Mouse (Mus musculus): ENCODE results near the gene Tm6sf2. TPM values are rescaled to one million over a fixed set of nuclear protein-coding genes. Genes with fewer than 3 reads are reported as not detected.

Tm6sf2 gene
- polyA plus RNA-seq, 1 experiment: 5.1 TPM

GRCm38 (mm10) chr8:70087237-70087636 lies 14.5 kb downstream of the Tm6sf2 start:
- TF ChIP-seq CTCF (IDR thresholded peaks at IDR 0.05; ENCODE audit: borderline replicate concordance, control insufficient read depth, extremely low read depth, insufficient read depth, low read length, poor library complexity): no peak
- DNase-seq: no peak
- WGBS: 12% methylated on average over 7 of the region's 7 CpGs
- Histone ChIP-seq H3K27ac (ENCODE audit: control insufficient read depth, insufficient read depth, low read length) (no peak overlapping the region), H3K36me3 (ENCODE audit: control insufficient read depth, insufficient read depth, low read length) (no peaks in the 10 kb centered on the region), H3K4me1 (replicated peaks; ENCODE audit: control insufficient read depth, insufficient read depth, low read length) (peaks cover 5% of the 10 kb centered on the region; the same call in 1 of the 2 replicates), H3K27me3 (ENCODE audit: control insufficient read depth, insufficient read depth, low read length) (peaks cover 26% of the 10 kb centered on the region), H3K4me3 (ENCODE audit: control insufficient read depth, insufficient read depth, low read length) (no peak overlapping the region)

GRCm38 (mm10) chr8:70087836-70088650 lies 15.3 kb downstream of the Tm6sf2 start:
- 0 out of 2 replicates have a peak, but pooled peaks have one; percentile 36 for TF ChIP-seq CTCF (IDR thresholded peaks at IDR 0.05; ENCODE audit: borderline replicate concordance, control insufficient read depth, extremely low read depth, insufficient read depth, low read length, poor library complexity)
- no peak for TF ChIP-seq POLR2A (IDR thresholded peaks at IDR 0.05; ENCODE audit: control insufficient read depth, extremely low read depth, insufficient read depth, low read length, poor library complexity)
- peaks cover 5% of the 10 kb centered on the region; the same call in 1 of the 2 replicates for H3K4me1 ChIP-seq (replicated peaks; ENCODE audit: control insufficient read depth, insufficient read depth, low read length)
- 10% methylated on average over 56 of the region's 56 CpGs for WGBS
- H3K4me3 ChIP-seq (ENCODE audit: control insufficient read depth, insufficient read depth, low read length): no peak overlapping the region
- no peaks in the 10 kb centered on the region for H3K36me3 ChIP-seq (ENCODE audit: control insufficient read depth, insufficient read depth, low read length)
- peak; percentile 14 for DNase-seq
- no peak overlapping the region for H3K27ac ChIP-seq (ENCODE audit: control insufficient read depth, insufficient read depth, low read length)
- H3K27me3 ChIP-seq (ENCODE audit: control insufficient read depth, insufficient read depth, low read length): peaks cover 26% of the 10 kb centered on the region

- DNase-seq: no peak
- Histone ChIP-seq H3K36me3 (ENCODE audit: control insufficient read depth, insufficient read depth, low read length) (no peaks in the 10 kb centered on the region), H3K4me1 (replicated peaks; ENCODE audit: control insufficient read depth, insufficient read depth, low read length) (no peaks in the 10 kb centered on the region), H3K4me3 (ENCODE audit: control insufficient read depth, insufficient read depth, low read length) (no peak overlapping the region), H3K27ac (ENCODE audit: control insufficient read depth, insufficient read depth, low read length) (no peak overlapping the region), H3K27me3 (ENCODE audit: control insufficient read depth, insufficient read depth, low read length) (peaks cover 23% of the 10 kb centered on the region)
- WGBS: 69% methylated on average over 9 of the region's 9 CpGs
- TF ChIP-seq CTCF (IDR thresholded peaks at IDR 0.05; ENCODE audit: borderline replicate concordance, control insufficient read depth, extremely low read depth, insufficient read depth, low read length, poor library complexity) (no peak), POLR2A (IDR thresholded peaks at IDR 0.05; ENCODE audit: control insufficient read depth, extremely low read depth, insufficient read depth, low read length, poor library complexity) (no peak)
Measured at GRCm38 (mm10) chr8:70089296-70089960, 16.7 kb downstream of the Tm6sf2 start.

GRCm38 (mm10) chr8:70092786-70093185 lies 20.1 kb downstream of the Tm6sf2 start:
- Histone ChIP-seq H3K4me3 (ENCODE audit: control insufficient read depth, insufficient read depth, low read length) (no peak overlapping the region), H3K27me3 (ENCODE audit: control insufficient read depth, insufficient read depth, low read length) (peaks cover 9% of the 10 kb centered on the region), H3K36me3 (ENCODE audit: control insufficient read depth, insufficient read depth, low read length) (no peaks in the 10 kb centered on the region), H3K4me1 (replicated peaks; ENCODE audit: control insufficient read depth, insufficient read depth, low read length) (no peaks in the 10 kb centered on the region), H3K27ac (ENCODE audit: control insufficient read depth, insufficient read depth, low read length) (no peak overlapping the region)
- WGBS: 82% methylated on average over 8 of the region's 8 CpGs
- no peak for DNase-seq
- no peak for TF ChIP-seq CTCF (IDR thresholded peaks at IDR 0.05; ENCODE audit: borderline replicate concordance, control insufficient read depth, extremely low read depth, insufficient read depth, low read length, poor library complexity)
- TF ChIP-seq POLR2A (IDR thresholded peaks at IDR 0.05; ENCODE audit: control insufficient read depth, extremely low read depth, insufficient read depth, low read length, poor library complexity): no peak

- Histone ChIP-seq H3K4me1 (replicated peaks; ENCODE audit: control insufficient read depth, insufficient read depth, low read length) (no peaks in the 10 kb centered on the region), H3K27me3 (ENCODE audit: control insufficient read depth, insufficient read depth, low read length) (no peaks in the 10 kb centered on the region), H3K27ac (ENCODE audit: control insufficient read depth, insufficient read depth, low read length) (no peak overlapping the region), H3K4me3 (ENCODE audit: control insufficient read depth, insufficient read depth, low read length) (no peak overlapping the region), H3K36me3 (ENCODE audit: control insufficient read depth, insufficient read depth, low read length) (no peaks in the 10 kb centered on the region)
- WGBS: 73% methylated on average over 8 of the region's 8 CpGs
- TF ChIP-seq CTCF (IDR thresholded peaks at IDR 0.05; ENCODE audit: borderline replicate concordance, control insufficient read depth, extremely low read depth, insufficient read depth, low read length, poor library complexity): no peak
- TF ChIP-seq POLR2A (IDR thresholded peaks at IDR 0.05; ENCODE audit: control insufficient read depth, extremely low read depth, insufficient read depth, low read length, poor library complexity): no peak
- no peak for DNase-seq
Measured at GRCm38 (mm10) chr8:70099276-70099675, 26.6 kb downstream of the Tm6sf2 start.

- TF ChIP-seq POLR2A (IDR thresholded peaks at IDR 0.05; ENCODE audit: control insufficient read depth, extremely low read depth, insufficient read depth, low read length, poor library complexity) (no peak), CTCF (IDR thresholded peaks at IDR 0.05; ENCODE audit: borderline replicate concordance, control insufficient read depth, extremely low read depth, insufficient read depth, low read length, poor library complexity) (no peak)
- Histone ChIP-seq H3K4me3 (ENCODE audit: control insufficient read depth, insufficient read depth, low read length) (no peak overlapping the region), H3K27ac (ENCODE audit: control insufficient read depth, insufficient read depth, low read length) (no peak overlapping the region), H3K36me3 (ENCODE audit: control insufficient read depth, insufficient read depth, low read length) (no peaks in the 10 kb centered on the region), H3K4me1 (replicated peaks; ENCODE audit: control insufficient read depth, insufficient read depth, low read length) (no peaks in the 10 kb centered on the region), H3K27me3 (ENCODE audit: control insufficient read depth, insufficient read depth, low read length) (no peaks in the 10 kb centered on the region)
- no peak for DNase-seq
- WGBS: 83% methylated on average over 8 of the region's 8 CpGs
Measured at GRCm38 (mm10) chr8:70100241-70100640, 27.5 kb downstream of the Tm6sf2 start.
